Mouse (Mus musculus): ENCODE data around the gene Irx6. TPM values are rescaled to one million over a fixed set of nuclear protein-coding genes. Genes with fewer than 3 reads are reported as not detected.

Gene Irx6
- 2.0 and 2.2 TPM in 2 replicates for polyA plus RNA-seq (2016; fragmentation: Nextera tagmentation; extraction: Ambion mirVana)

DNA sequence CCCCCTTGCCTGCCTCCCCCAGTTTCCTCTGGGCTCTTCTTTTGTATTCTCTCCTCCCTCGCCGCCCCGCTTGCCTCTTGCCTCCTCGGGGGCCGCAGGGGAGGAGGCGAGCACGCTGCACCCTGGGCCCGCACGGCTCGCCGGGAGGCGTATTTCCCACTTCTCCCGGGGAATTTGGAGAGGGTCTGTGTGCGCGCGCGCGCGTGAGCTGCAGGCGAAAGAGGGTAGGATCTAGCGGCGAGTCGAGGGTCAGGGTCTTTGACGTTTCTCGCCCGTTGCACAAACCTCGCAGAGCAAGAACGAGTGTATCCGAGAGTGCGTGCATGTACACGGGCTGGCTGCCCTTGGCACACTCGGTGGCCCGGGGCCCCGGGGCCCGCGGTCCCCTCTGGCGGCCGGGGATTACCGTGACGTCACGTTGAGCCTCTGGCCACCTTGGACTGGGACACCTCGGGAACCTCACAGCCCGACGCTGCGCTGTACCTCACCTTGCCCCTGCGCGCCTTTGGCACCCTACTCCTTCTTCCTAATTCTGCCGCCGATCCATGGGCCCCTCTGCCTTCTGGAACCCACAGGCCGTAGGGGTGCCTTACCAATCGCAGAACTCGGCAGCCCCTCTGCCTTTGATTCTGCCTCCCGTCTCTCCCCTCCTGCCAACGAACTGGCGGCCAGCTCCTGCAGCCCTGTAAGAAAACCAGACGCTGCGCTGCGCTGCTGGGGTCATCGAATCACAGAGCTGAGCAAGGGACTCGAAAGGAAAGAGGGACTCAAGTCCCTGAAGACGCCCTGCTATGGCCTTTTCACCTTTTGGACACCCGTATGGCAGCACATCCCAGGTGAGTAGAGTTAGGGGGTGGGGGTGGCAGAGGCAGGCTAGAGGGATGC lies at the start of gene Irx6:
Irx6 (plus strand) TSS at position 45 of the 885 bp plus-strand sequence.
- Histone ChIP-seq H3K9me3 (no peaks in the 10 kb centered on the region), H3K27me3 (peaks cover 96% of the 10 kb centered on the region), H3K27ac (no peak within 1 kb of the TSS), H3K4me1 (replicated peaks) (peaks cover 30% of the 10 kb centered on the region), H3K36me3 (no peaks in the 10 kb centered on the region), H3K4me3 (replicated peaks) (peak within 1 kb of the TSS; percentile 46), H3K4me2 (peak within 1 kb of the TSS; percentile 90), H3K9ac (replicated peaks) (peak within 1 kb of the TSS; percentile 54)
- no peak for ATAC-seq (ENCODE audit: insufficient number of reproducible peaks, insufficient read depth, low FRiP score, low TSS enrichment, low read depth)
- WGBS: under 1% methylated on average over 60 of the region's 62 CpGs

DNA sequence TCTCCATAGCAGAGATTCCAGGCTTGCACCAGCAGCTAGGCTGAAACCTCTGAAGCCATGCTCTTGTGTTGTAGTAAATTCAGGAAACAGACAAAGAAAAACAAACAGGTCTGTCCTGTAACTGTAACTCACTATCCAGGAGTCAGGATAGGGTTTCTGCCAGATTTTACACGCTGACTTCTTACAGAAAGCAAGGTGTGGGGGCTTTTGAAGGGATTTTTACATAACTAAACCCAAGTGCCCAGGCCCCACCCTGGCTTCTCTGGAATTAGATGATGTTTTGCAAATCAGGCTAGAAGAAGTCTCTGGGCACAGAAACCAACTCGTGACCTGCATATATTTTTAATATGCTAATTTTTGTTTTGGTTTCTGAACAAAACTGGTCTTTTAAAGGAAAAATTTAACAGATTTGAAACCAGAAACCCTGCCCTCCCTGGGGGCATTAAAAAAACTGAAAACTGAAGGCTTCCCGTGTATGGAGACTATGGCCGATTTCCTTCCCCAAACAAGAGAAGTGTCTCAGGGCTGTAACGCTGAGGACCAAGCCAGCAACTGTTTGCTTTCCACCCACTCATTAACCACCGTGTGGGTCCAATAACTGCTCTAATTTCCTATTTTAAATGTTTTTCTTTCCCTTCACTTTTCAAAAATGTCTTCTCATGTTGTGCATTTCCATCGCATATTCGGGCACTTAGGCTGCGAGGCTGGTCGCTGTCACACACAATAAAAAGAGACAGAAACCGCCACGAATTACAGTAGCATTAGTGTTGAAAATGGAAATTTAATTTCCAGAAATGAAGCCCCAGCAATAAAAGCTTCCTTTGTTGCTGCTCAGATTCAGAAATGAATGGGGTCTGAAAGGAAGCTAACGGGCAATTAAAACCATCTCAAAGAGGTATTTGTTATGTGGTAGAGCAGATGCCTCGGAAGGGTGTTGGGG lies 45.1 kb upstream of the Irx6 start:
- Histone ChIP-seq H3K36me3 (no peaks in the 10 kb centered on the region), H3K4me1 (replicated peaks) (peaks cover 12% of the 10 kb centered on the region; the same call in 1 of the 2 replicates), H3K27ac (peak overlapping the region; percentile 56; the same call in 1 of the 2 replicates), H3K4me3 (replicated peaks) (no peak overlapping the region), H3K27me3 (no peaks in the 10 kb centered on the region), H3K4me2 (0 out of 2 replicates have a peak overlapping the region, but pooled peaks have one; percentile 13), H3K9me3 (no peaks in the 10 kb centered on the region), H3K9ac (replicated peaks) (no peak overlapping the region)
- no peak for ATAC-seq (ENCODE audit: insufficient number of reproducible peaks, insufficient read depth, low FRiP score, low TSS enrichment, low read depth)
- 48% methylated on average over 14 of the region's 14 CpGs for WGBS

DNA sequence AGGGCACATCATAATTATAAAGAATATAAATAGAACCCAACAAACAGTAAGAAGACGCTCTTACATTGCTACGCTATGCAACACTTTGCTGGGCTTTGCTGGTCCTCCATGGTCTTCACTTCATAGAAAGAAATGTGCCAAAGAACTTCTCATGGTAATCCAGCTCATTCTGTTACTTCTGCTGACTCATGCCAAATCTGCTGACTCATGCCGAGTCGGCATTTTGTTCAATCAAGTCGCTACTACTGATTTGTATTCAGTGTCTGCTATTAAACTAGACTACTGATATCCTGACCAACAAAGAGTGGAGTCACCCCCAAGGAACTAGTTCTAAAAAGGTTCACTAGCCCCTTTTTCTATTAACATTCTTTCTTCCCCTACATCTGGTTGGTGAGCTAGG lies 40.9 kb upstream of the Irx6 start:
- H3K27me3 ChIP-seq: no peaks in the 10 kb centered on the region
- no peak overlapping the region for H3K27ac ChIP-seq
- no peak overlapping the region for H3K9ac ChIP-seq (replicated peaks)
- no peaks in the 10 kb centered on the region for H3K36me3 ChIP-seq
- H3K4me3 ChIP-seq (replicated peaks): no peak overlapping the region
- H3K4me1 ChIP-seq (replicated peaks): peaks cover 11% of the 10 kb centered on the region; the same call in 1 of the 2 replicates
- WGBS: 92% methylated on average over 5 of the region's 5 CpGs
- ATAC-seq (ENCODE audit: insufficient number of reproducible peaks, insufficient read depth, low FRiP score, low TSS enrichment, low read depth): no peak
- no peaks in the 10 kb centered on the region for H3K9me3 ChIP-seq
- no peak overlapping the region for H3K4me2 ChIP-seq

DNA sequence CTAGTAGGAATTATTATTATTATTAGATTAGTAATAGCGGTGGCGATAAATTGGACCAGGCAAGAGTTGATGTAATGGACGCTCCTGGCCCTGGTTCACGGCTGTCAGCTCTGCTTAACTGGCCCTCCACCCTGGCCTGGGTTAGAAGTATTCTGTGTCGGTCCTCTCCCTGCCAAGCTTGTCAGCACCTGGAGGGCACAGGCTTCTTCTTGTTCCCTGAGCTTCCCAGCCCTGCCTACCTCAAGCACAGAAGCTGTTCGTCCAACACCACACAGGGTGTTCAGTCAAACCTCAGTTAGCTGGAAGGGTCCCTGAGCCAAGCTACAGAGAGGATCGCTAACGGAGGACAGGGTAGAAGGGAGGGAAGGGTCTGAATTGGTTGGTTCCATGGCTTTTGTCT lies 33.3 kb upstream of the Irx6 start:
- no peak overlapping the region for H3K27ac ChIP-seq
- WGBS: 75% methylated on average over 8 of the region's 8 CpGs
- H3K4me2 ChIP-seq: no peak overlapping the region
- ATAC-seq (ENCODE audit: insufficient number of reproducible peaks, insufficient read depth, low FRiP score, low TSS enrichment, low read depth): no peak
- H3K27me3 ChIP-seq: peaks cover 5% of the 10 kb centered on the region; the same call in 1 of the 2 replicates
- no peaks in the 10 kb centered on the region for H3K9me3 ChIP-seq
- no peaks in the 10 kb centered on the region for H3K36me3 ChIP-seq
- no peaks in the 10 kb centered on the region for H3K4me1 ChIP-seq (replicated peaks)
- no peak overlapping the region for H3K4me3 ChIP-seq (replicated peaks)
- no peak overlapping the region for H3K9ac ChIP-seq (replicated peaks)

DNA sequence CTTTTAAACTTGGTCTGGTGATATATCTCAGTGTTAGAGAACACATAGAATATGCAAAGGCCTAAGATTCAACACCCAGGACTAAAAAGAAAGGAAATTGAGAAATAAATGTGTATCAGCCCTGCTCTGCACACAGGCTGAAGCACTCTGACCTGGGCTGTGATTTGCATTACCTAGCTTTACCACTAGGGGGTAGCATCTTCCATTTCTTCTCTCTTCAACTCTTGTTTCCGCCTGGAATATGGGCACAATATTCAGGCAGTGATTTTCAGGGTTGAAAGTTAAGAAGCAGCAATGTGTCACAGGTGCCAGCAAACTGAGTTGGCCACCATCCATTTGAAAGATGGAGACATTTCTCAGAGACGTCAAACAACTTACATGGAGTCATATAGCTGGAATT lies 27.5 kb upstream of the Irx6 start:
- Histone ChIP-seq H3K36me3 (no peaks in the 10 kb centered on the region), H3K27me3 (peaks cover 14% of the 10 kb centered on the region; the same call in 1 of the 2 replicates), H3K4me2 (no peak overlapping the region), H3K4me3 (replicated peaks) (no peak overlapping the region), H3K4me1 (replicated peaks) (no peaks in the 10 kb centered on the region), H3K9me3 (no peaks in the 10 kb centered on the region), H3K27ac (no peak overlapping the region), H3K9ac (replicated peaks) (no peak overlapping the region)
- ATAC-seq (ENCODE audit: insufficient number of reproducible peaks, insufficient read depth, low FRiP score, low TSS enrichment, low read depth): no peak
- 62% methylated on average over 2 of the region's 2 CpGs for WGBS

DNA sequence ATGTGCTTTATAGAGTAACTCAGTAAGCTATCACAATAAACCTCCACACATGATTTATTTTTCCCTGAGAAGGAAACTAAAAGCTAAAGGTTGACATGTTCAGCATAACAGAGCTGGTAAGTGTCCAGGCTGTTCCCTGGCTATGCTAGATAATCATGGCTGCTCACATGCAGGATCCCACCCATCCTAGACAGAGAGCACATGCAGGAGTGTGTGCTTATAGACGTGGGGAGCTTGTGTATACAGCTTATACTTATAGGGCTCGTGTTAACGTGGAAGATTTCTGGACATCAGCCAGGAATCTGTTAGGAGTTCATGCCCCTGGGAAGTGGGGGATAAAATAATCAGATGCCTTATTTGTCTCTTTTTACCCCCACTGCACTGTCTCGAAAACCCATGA lies 9.9 kb upstream of the Irx6 start:
- no peak overlapping the region for H3K9ac ChIP-seq (replicated peaks)
- H3K4me3 ChIP-seq (replicated peaks): no peak overlapping the region
- H3K9me3 ChIP-seq: no peaks in the 10 kb centered on the region
- H3K4me1 ChIP-seq (replicated peaks): peaks cover 3% of the 10 kb centered on the region; the same call in 1 of the 2 replicates
- WGBS: 59% methylated on average over 4 of the region's 4 CpGs
- H3K27me3 ChIP-seq: peaks cover 34% of the 10 kb centered on the region
- no peaks in the 10 kb centered on the region for H3K36me3 ChIP-seq
- no peak overlapping the region for H3K4me2 ChIP-seq
- no peak overlapping the region for H3K27ac ChIP-seq
- no peak for ATAC-seq (ENCODE audit: insufficient number of reproducible peaks, insufficient read depth, low FRiP score, low TSS enrichment, low read depth)

DNA sequence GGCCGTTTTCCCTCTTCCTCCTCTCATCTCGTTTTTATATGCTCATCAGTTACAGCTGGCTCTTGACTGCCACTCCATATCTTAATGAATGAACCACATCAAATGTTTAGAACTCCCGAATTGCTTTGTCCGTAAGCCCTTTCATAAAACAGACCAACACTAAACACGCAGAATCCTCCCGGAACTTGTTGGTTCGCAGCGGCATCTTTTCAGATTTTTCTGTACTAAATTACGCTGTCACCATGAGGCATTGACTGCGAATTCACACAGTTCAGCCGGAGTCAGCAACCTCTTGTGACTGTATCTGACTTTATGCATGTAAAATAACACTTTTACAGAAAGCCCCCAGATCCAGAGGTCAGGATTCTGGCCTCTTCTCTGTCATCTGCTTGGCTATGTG lies 3.9 kb upstream of the Irx6 start:
- Histone ChIP-seq H3K4me3 (replicated peaks) (no peak overlapping the region), H3K27me3 (peaks cover 84% of the 10 kb centered on the region)
- WGBS: 53% methylated on average over 11 of the region's 11 CpGs

DNA sequence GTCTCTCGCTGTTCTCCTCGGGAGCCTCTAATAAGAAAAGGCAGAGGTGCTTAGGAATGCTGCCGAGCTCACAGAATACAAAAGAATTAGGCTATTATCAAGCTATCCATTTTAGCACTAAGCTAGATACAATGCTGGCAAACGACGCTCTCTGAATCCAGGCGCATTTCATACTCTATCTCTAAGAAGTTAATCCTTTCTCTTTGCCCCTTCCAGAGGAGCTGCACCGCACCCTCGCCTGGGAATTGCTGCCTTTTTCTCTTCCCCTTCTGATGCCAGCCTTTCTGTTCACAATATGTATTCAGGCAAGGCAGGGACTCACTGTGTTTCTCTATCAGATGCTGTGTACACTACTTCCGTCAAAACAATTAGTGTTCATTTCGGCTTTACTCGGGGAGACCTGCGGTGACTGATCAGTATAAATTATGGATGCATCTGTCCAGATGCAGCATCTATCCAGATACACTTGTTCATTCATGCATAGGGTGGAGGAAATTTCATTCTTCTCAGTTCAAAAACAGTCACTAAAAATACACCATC lies 3.4 kb upstream of the Irx6 start:
- ATAC-seq (ENCODE audit: insufficient number of reproducible peaks, insufficient read depth, low FRiP score, low TSS enrichment, low read depth): no peak
- 56% methylated on average over 12 of the region's 12 CpGs for WGBS
- Histone ChIP-seq H3K9ac (replicated peaks) (no peak overlapping the region), H3K36me3 (no peaks in the 10 kb centered on the region), H3K4me3 (replicated peaks) (no peak overlapping the region), H3K9me3 (no peaks in the 10 kb centered on the region), H3K27me3 (peaks cover 89% of the 10 kb centered on the region), H3K27ac (no peak overlapping the region), H3K4me1 (replicated peaks) (peaks cover 26% of the 10 kb centered on the region), H3K4me2 (no peak overlapping the region)

More for the DNA sequence above, 3.9 kb upstream of the Irx6 start:
- Histone ChIP-seq H3K4me1 (replicated peaks) (peaks cover 26% of the 10 kb centered on the region), H3K9ac (replicated peaks) (no peak overlapping the region), H3K4me2 (no peak overlapping the region), H3K27ac (no peak overlapping the region), H3K9me3 (no peaks in the 10 kb centered on the region), H3K36me3 (no peaks in the 10 kb centered on the region)
- no peak for ATAC-seq (ENCODE audit: insufficient number of reproducible peaks, insufficient read depth, low FRiP score, low TSS enrichment, low read depth)

DNA sequence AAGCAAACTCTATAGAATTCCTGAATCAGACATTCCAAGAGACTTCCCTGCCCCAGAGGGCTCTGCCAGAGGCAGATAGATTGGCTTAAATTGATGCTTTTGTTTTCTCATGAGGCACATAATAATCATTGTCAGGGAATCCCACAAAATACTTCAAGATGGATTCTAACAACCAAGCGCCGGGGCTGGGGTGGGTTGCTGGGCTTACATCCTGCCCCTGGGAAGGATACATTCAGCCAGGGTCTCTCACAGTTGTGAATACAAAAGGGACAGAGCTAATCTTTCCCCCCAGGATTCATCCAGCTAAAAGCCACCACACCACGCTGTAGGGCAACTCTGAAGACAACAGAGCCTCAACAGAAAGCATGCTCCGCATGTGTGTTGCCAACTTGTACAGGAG lies 2.2 kb upstream of the Irx6 start:
- 78% methylated on average over 4 of the region's 4 CpGs for WGBS
- H3K9me3 ChIP-seq: no peaks in the 10 kb centered on the region
- no peak overlapping the region for H3K4me2 ChIP-seq
- H3K4me1 ChIP-seq (replicated peaks): peaks cover 26% of the 10 kb centered on the region
- no peaks in the 10 kb centered on the region for H3K36me3 ChIP-seq
- H3K27me3 ChIP-seq: peaks cover 93% of the 10 kb centered on the region
- ATAC-seq (ENCODE audit: insufficient number of reproducible peaks, insufficient read depth, low FRiP score, low TSS enrichment, low read depth): no peak
- H3K4me3 ChIP-seq (replicated peaks): no peak overlapping the region
- no peak overlapping the region for H3K9ac ChIP-seq (replicated peaks)
- H3K27ac ChIP-seq: no peak overlapping the region

DNA sequence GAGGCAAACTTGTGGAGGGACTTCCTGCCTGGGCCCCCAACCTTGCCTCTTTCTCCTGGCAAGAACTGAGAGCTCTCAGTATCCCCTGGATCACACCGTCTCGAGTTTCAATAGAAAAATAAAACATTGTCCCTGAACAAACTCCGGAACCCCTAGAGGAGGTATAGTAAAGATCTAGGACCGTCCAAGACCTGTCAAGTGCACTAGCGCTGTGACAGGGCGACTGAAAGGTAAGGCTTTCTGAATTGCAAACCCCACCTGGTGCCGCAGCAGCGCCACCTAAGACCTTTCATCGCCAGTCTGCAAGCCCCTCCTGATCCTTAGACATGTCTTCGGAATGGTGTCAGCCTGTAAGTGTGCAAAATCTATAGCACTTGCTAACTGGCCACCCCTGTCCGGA lies 987 bp upstream of the Irx6 start:
- WGBS: 2% methylated on average over 11 of the region's 11 CpGs
- peaks cover 30% of the 10 kb centered on the region for H3K4me1 ChIP-seq (replicated peaks)
- peak overlapping the region; percentile 46 for H3K4me3 ChIP-seq (replicated peaks)
- H3K9me3 ChIP-seq: no peaks in the 10 kb centered on the region
- H3K27me3 ChIP-seq: peaks cover 93% of the 10 kb centered on the region
- no peak overlapping the region for H3K27ac ChIP-seq
- peak overlapping the region; percentile 90 for H3K4me2 ChIP-seq
- no peak overlapping the region for H3K9ac ChIP-seq (replicated peaks)
- no peak for ATAC-seq (ENCODE audit: insufficient number of reproducible peaks, insufficient read depth, low FRiP score, low TSS enrichment, low read depth)
- H3K36me3 ChIP-seq: no peaks in the 10 kb centered on the region

Data from limb, embryonic 12.5 days (tissue).